Mouse (Mus musculus) heart, adult 2 months (tissue): Measurements from ENCODE around the gene Gm39653. TPM values are rescaled to one million over a fixed set of nuclear protein-coding genes. Genes with fewer than 3 reads are reported as not detected.
"Not testable (repeated sequence)": the region's sequence is repeated elsewhere in the genome, so short reads cannot be mapped to it uniquely, and the experiment has no call there.

ENCODE experiments used
- DNase-seq, 2 experiments: peaks; one replicate each; pipeline ENCODE4 v3.0.0; 2021
- H3K27ac ChIP-seq: fragments of 200-600 bp; 2 replicates; pipeline ENCODE4 v1.8.1; 2022
- H3K27me3 ChIP-seq: fragments of 200-500 bp; 2 replicates; pipeline ENCODE4 v1.6.1; 2012; ENCODE audit warnings: mild to moderate bottlenecking, low read length, inconsistent platforms, mixed read lengths; ENCODE audit not compliant: control insufficient read depth, insufficient read depth
- H3K36me3 ChIP-seq: fragments of 200-500 bp; 2 replicates; pipeline ENCODE4 v1.6.1; 2012; ENCODE audit warnings: low read length, inconsistent platforms; ENCODE audit not compliant: control insufficient read depth, insufficient read depth
- H3K4me1 ChIP-seq: fragments of 200-500 bp; 2 replicates; pipeline ENCODE4 v1.6.1; 2011; ENCODE audit warnings: low read length; ENCODE audit not compliant: control insufficient read depth, insufficient read depth
- H3K4me3 ChIP-seq: fragments of 200-600 bp; 2 replicates; pipeline ENCODE4 v1.8.1; 2022
- H3K79me2 ChIP-seq: fragments of 200-500 bp; replicated peaks from 2 replicates; pipeline ENCODE4 v1.6.1; 2012; ENCODE audit warnings: mild to moderate bottlenecking, inconsistent platforms, low read length, moderate library complexity, mixed read lengths; ENCODE audit not compliant: control insufficient read depth, insufficient read depth
- H3K9ac ChIP-seq: fragments of 200-500 bp; 2 replicates; pipeline ENCODE4 v1.6.1; 2012; ENCODE audit warnings: low read depth, mild to moderate bottlenecking, control low read depth, inconsistent platforms, low read length, mixed read lengths
- CTCF ChIP-seq: fragments of 200-600 bp; IDR thresholded peaks from 2 replicates; pipeline ENCODE4 v1.8.1; 2022; ENCODE audit warnings: antibody characterized with exemption, mild to moderate bottlenecking, moderate library complexity
- EP300 ChIP-seq: fragments of 200-500 bp; IDR thresholded peaks from 2 replicates; pipeline ENCODE4 v1.6.1; 2011; ENCODE audit warnings: low read depth, low read length, control low read depth; ENCODE audit not compliant: insufficient read depth
- POLR2A ChIP-seq: fragments of 200-500 bp; IDR thresholded peaks from 2 replicates; pipeline ENCODE4 v1.6.1; 2011; ENCODE audit warnings: mild to moderate bottlenecking, low read depth, low read length, control low read depth; ENCODE audit not compliant: insufficient read depth
- WGBS: fragments of 180-500 bp; shearing (Covaris S2); methylation state at CpG from one replicate; pipeline ENCODE4 v1.1.7; 2018; 5-methylcytosine and 5-hydroxymethylcytosine counted together
- intact Hi-C: fragments of 180-260 bp; cut with DNase I; formaldehyde crosslinking; loops from one replicate; pipeline ENCODE4 v1.15.1; 2025
- polyA plus RNA-seq: library from polyadenylated mRNA; depleted of rRNA; stranded (reverse); fragments of >200 nt; gene quantifications from 2 replicates; pipeline ENCODE4 v1.2.3, GENCODE M21; 2012
- total RNA-seq, 2 experiments: library from RNA; stranded (reverse); gene quantifications; 2 replicates each; pipeline ENCODE4 v1.2.3; 2021

Gene Gm39653
- total and polyA plus RNA-seq, 3 experiments: not detected

DNA sequence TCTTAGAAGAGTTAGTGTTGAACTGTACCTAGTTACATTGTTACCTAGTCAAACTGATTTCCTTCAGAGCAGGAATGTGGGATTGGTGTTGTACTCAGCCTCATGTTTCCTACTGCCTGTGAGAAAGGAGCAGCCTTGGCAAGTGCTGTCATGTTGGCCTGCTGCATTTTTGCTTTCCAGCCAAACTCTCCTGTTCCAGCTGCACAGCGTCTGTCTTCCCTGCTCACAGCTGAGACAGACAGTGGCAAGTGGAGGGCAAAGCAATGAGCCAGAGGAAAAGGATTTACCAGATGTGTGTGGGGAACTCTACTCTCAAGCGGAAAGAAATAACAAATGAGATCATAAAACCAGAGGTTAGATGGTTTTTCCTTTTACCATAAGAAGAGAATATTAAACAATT lies 12.4 kb downstream of the Gm39653 start:
- WGBS: 30% methylated on average over 2 of the region's 2 CpGs
- Histone ChIP-seq H3K27ac (no peak overlapping the region), H3K27me3 (no peaks in the 10 kb centered on the region), H3K79me2 (no peaks in the 10 kb centered on the region), H3K9ac (no peak overlapping the region), H3K4me1 (peaks cover 1% of the 10 kb centered on the region; the same call in 1 of the 2 replicates), H3K36me3 (no peaks in the 10 kb centered on the region), H3K4me3 (no peak overlapping the region)
- intact Hi-C loops: no loop called here
- peak; percentile 14 to 26 for DNase-seq
- TF ChIP-seq POLR2A: no peak
- TF ChIP-seq CTCF: no peak
- no peak for TF ChIP-seq EP300

DNA sequence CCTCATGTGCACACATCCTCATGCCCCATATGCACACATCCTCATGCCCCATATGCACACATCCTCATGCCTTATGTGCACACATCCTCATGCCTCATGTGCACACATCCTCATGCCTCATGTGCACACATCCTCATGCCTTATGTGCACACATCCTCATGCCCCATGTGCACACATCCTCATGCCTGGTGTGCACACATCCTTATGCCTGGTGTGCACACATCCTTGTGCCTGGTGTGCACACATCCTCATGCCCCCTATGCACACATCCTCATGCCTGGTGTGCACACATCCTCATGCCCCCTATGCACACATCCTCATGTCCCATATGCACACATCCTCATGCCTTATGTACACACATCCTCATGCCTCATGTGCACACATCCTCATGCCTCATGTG lies 14.6 kb downstream of the Gm39653 start:
- H3K9ac ChIP-seq, H3K27me3 ChIP-seq, H3K4me1 ChIP-seq, H3K79me2 ChIP-seq, intact Hi-C loops, DNase-seq, H3K36me3 ChIP-seq, H3K27ac ChIP-seq, H3K4me3 ChIP-seq: not testable (repeated sequence)

DNA sequence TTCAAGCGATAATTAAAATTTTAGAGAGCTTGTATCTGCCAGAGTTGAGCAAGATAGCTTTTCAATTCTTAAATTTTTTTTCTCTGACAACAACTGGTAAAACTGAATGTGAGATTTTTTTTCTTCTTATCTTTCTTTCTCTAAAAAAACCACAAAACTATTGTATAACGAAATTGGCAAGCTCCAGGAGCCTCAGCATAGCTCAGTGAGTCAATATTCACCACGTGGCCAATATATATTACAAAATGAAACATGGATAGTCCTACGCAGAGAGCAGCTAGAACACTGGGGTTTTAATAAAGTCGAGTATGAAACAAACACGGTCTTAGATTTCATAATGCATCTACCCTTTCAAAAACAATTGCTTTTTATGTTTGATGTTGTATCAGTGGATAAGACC lies 24.2 kb downstream of the Gm39653 start:
- Histone ChIP-seq H3K4me3 (no peak overlapping the region), H3K36me3 (no peaks in the 10 kb centered on the region), H3K27ac (no peak overlapping the region), H3K79me2 (no peaks in the 10 kb centered on the region), H3K9ac (no peak overlapping the region), H3K4me1 (no peaks in the 10 kb centered on the region), H3K27me3 (no peaks in the 10 kb centered on the region; the same call in 1 of the 2 replicates)
- DNase-seq: no peak
- intact Hi-C loops: no loop called here
- TF ChIP-seq CTCF: no peak
- WGBS: 61% methylated on average over 6 of the region's 6 CpGs

DNA sequence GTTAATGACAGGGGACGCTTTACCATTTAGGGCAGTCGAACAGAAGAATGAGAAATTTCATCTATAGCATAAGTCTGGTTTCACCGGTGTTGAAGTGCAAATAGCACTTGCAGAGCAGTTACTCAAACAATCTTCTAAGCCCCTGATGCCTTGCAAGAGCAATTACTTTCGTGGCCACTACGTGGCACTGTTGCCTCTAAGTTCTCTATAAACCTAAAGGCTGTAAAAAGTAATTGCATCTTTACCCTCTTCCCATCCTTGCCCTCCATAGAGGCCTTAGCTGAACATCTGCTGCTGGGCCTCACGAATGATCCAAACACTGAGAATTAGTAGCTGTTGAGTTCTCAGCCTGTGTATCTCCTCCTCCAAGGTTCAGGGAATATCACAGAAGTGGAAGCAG lies 42.2 kb downstream of the Gm39653 start:
- intact Hi-C loops: loop anchor here (2.0 to 5.0 kb wide), 4 partner anchors 294 to 1354 kb away; no protein-coding TSS in a partner anchor
- WGBS: 12% methylated on average over 6 of the region's 6 CpGs
- H3K4me3 ChIP-seq: no peak overlapping the region

DNA sequence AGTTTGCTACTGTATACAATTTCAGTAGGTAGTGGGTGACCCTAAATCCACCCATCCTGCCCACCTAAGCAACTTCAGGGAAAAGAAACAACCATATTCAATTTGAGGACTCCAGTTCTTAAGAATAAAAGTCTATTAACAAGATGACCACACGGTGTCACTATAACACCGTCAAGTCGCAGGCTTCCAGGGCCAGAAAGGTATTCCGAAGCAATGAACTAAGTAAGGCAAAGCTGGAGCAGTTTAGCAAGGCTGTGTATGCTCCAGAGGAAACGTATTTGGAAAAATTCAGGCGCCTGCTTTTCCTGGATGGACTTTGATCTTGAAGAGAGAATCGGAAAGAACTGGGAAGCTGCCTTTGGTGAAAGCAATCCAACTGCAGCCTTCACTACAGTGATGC lies 43.8 kb downstream of the Gm39653 start:
- Histone ChIP-seq H3K27ac (no peak overlapping the region), H3K79me2 (no peaks in the 10 kb centered on the region), H3K4me3 (no peak overlapping the region), H3K27me3 (no peaks in the 10 kb centered on the region), H3K4me1 (no peaks in the 10 kb centered on the region), H3K36me3 (no peaks in the 10 kb centered on the region), H3K9ac (no peak overlapping the region)
- DNase-seq: peak in 1 of 2 experiments; percentile 9
- under 1% methylated on average over 7 of the region's 7 CpGs for WGBS
- peak; percentile 83 for TF ChIP-seq CTCF
- no peak for TF ChIP-seq EP300
- intact Hi-C loops: loop anchor here (2.0 to 5.0 kb wide), 4 partner anchors 293 to 1353 kb away; no protein-coding TSS in a partner anchor

More for the DNA sequence above, 42.2 kb downstream of the Gm39653 start:
- Histone ChIP-seq H3K27me3 (no peaks in the 10 kb centered on the region), H3K36me3 (no peaks in the 10 kb centered on the region), H3K79me2 (no peaks in the 10 kb centered on the region), H3K27ac (no peak overlapping the region), H3K9ac (no peak overlapping the region), H3K4me1 (no peaks in the 10 kb centered on the region)
- peak; percentile 27 to 61 for DNase-seq
- no peak for TF ChIP-seq POLR2A
- TF ChIP-seq CTCF: peak; percentile 88
- no peak for TF ChIP-seq EP300

DNA sequence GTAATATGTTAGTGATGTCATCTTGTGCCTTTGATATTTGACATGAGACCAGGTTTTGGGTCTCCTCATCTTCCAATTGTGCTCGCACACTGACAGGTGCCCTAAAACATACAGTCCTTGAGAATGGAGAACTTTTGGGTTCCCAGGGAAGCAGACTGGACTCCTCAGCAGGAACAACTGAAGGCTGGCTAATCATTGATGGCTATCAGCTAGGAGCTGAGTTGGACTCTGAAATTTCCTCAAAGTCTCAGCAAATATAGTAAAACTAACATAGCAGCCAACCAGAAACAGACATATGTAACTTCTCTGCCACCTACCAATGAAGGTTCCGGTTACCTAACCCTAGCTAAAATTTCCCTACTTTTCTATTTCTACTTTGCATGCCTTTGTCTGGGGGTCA lies 50.3 kb downstream of the Gm39653 start:
- H3K27ac ChIP-seq: no peak overlapping the region
- H3K9ac ChIP-seq: no peak overlapping the region
- intact Hi-C loops: no loop called here
- no peaks in the 10 kb centered on the region; the same call in 1 of the 2 replicates for H3K27me3 ChIP-seq
- H3K36me3 ChIP-seq: no peaks in the 10 kb centered on the region
- no peak for TF ChIP-seq EP300
- TF ChIP-seq POLR2A: no peak
- TF ChIP-seq CTCF: no peak
- peaks cover 1% of the 10 kb centered on the region for H3K4me1 ChIP-seq
- 88% methylated on average over 2 of the region's 2 CpGs for WGBS
- DNase-seq: no peak
- H3K79me2 ChIP-seq: no peaks in the 10 kb centered on the region
- no peak overlapping the region for H3K4me3 ChIP-seq
